Mouse (Mus musculus): ENCODE measurements around the gene Dph2. TPM values are rescaled to one million over a fixed set of nuclear protein-coding genes. Genes with fewer than 3 reads are reported as not detected.

Gene Dph2
- total and polyA plus RNA-seq, 3 experiments, result 25.2 to 27.2 TPM; not detected in 1

DNA sequence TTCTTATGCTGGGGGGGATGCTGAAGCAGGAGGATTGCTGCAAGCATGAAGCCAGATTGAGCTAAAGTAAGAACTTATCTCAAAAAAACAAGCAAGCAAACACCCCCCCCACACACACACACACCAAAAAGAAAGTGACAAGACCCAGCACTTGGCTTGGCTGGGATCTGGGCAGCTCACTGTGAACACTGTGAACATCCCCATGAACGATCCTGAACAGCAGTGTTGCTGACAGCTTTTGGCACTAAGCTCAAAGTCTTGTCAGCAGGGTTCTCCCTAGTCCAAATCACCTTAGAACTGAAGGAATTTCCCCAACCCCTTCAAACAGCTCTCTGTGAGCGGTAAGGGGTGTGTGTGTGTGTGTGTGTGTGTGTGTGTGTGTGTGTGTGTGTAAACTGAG, 31.6 kb upstream of the Dph2 start:
- Histone ChIP-seq H3K36me3 (ENCODE audit: control insufficient read depth in 1 of 2, insufficient read depth in 2 of 2, low read length in 2 of 2) (peaks cover 0 to 14% of the 10 kb centered on the region in 2 experiments; a peak in 2 of 4 replicates), H3K9ac (ENCODE audit: control insufficient read depth, low read depth, low read length, poor library complexity, severe bottlenecking) (no peak overlapping the region), H3K27ac (ENCODE audit: control insufficient read depth, low read depth, low read length) (no peak overlapping the region), H3K4me1 (ENCODE audit: control insufficient read depth in 1 of 2, insufficient read depth in 2 of 2, low read length in 2 of 2) (peaks cover 7 to 27% of the 10 kb centered on the region in 2 experiments), H3K27me3 (ENCODE audit: control insufficient read depth in 1 of 2, insufficient read depth in 2 of 2, low read length in 2 of 2) (no peaks in the 10 kb centered on the region), H3K79me2 (ENCODE audit: control insufficient read depth, insufficient read depth, low read length, poor library complexity) (no peaks in the 10 kb centered on the region), H3K4me3 (ENCODE audit: control insufficient read depth in 1 of 2, insufficient read depth in 1 of 2, low read depth in 2 of 2, low read length in 2 of 2) (no peak overlapping the region), H3K9me3 (replicated peaks; ENCODE audit: insufficient read depth, low read length) (no peaks in the 10 kb centered on the region)
- TF ChIP-seq MAX (IDR thresholded peaks at IDR 0.05; ENCODE audit: low read length) (no peak), UBTF (IDR thresholded peaks at IDR 0.05; ENCODE audit: borderline replicate concordance, insufficient read depth, low read depth, low read length) (no peak), JUND (IDR thresholded peaks at IDR 0.05; ENCODE audit: low read depth, low read length) (no peak)
- DNase-seq (ENCODE audit: low read depth, low spot score), result no peak

DNA sequence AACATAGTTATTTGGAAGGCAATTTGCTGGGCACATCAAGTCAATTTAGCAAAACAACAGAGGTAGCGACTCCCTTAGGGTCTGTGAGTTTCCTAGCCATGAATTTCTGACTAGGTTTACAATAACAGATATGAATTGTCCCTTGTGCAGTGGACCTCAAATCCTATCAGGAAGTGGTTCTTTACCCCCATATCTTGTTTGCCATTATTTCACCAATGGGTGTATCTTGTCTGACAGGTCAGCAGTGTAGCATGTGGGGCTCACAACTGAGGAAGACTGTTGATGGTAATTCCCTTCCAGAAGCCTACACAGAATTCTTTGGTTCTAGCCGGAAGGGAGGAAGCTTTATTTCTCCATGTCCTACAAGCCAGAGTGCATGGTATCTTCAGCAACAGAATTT, 29.5 kb upstream of the Dph2 start:
- H3K9ac ChIP-seq (ENCODE audit: control insufficient read depth, low read depth, low read length, poor library complexity, severe bottlenecking), result no peak overlapping the region
- no peaks in the 10 kb centered on the region for H3K79me2 ChIP-seq (ENCODE audit: control insufficient read depth, insufficient read depth, low read length, poor library complexity)
- no peak overlapping the region for H3K27ac ChIP-seq (ENCODE audit: control insufficient read depth, low read depth, low read length)
- H3K4me3 ChIP-seq (ENCODE audit: control insufficient read depth in 1 of 2, insufficient read depth in 1 of 2, low read depth in 2 of 2, low read length in 2 of 2), result no peak overlapping the region
- H3K4me1 ChIP-seq (ENCODE audit: control insufficient read depth in 1 of 2, insufficient read depth in 2 of 2, low read length in 2 of 2), result peaks cover 16 to 33% of the 10 kb centered on the region in 2 experiments
- peak; percentile 36 for DNase-seq (ENCODE audit: low read depth, low spot score)
- H3K27me3 ChIP-seq (ENCODE audit: control insufficient read depth in 1 of 2, insufficient read depth in 2 of 2, low read length in 2 of 2), result no peaks in the 10 kb centered on the region
- H3K9me3 ChIP-seq (replicated peaks; ENCODE audit: insufficient read depth, low read length), result no peaks in the 10 kb centered on the region
- H3K36me3 ChIP-seq (ENCODE audit: control insufficient read depth in 1 of 2, insufficient read depth in 2 of 2, low read length in 2 of 2), result peaks cover 0 to 28% of the 10 kb centered on the region in 2 experiments; a peak in 2 of 4 replicates
- TF ChIP-seq HCFC1 (IDR thresholded peaks at IDR 0.05; ENCODE audit: low read depth, low read length) (no peak), GATA1 (IDR thresholded peaks at IDR 0.05; ENCODE audit: low read depth, low read length) (0 out of 2 replicates have a peak, but pooled peaks have one; percentile 24), KAT2A (conservative IDR thresholded peaks at IDR 0.05; ENCODE audit: low read depth, low read length) (no peak), MAZ (IDR thresholded peaks at IDR 0.05; ENCODE audit: low read depth, low read length) (no peak), SIN3A (IDR thresholded peaks at IDR 0.05; ENCODE audit: low read length) (0 out of 2 replicates have a peak, but pooled peaks have one; percentile 17), RAD21 (IDR thresholded peaks at IDR 0.05; ENCODE audit: low read depth, low read length) (no peak), SMC3 (IDR thresholded peaks at IDR 0.05; ENCODE audit: low read depth, low read length) (no peak), EP300 (IDR thresholded peaks at IDR 0.05; ENCODE audit: low read depth in 1 of 2, low read length in 2 of 2) (peak in 1 of 2 experiments; percentile 60; a peak in 2 of 4 replicates), RCOR1 (IDR thresholded peaks at IDR 0.05; ENCODE audit: low read depth, low read length) (no peak), ZMIZ1 (IDR thresholded peaks at IDR 0.05; ENCODE audit: low read depth, low read length) (no peak), JUND (IDR thresholded peaks at IDR 0.05; ENCODE audit: low read depth, low read length) (no peak), MAFK (IDR thresholded peaks at IDR 0.05; ENCODE audit: borderline replicate concordance, low read depth, low read length) (no peak), CHD1 (IDR thresholded peaks at IDR 0.05; ENCODE audit: low read depth, low read length) (no peak), POLR2AphosphoS2 (IDR thresholded peaks at IDR 0.05; ENCODE audit: low read length) (no peak), ETS1 (IDR thresholded peaks at IDR 0.05; ENCODE audit: low read depth, low read length) (no peak), MYB (IDR thresholded peaks at IDR 0.05; ENCODE audit: low read depth, low read length) (no peak)
